Mouse (Mus musculus) B cell, adult 2 months (primary cell): ENCODE results near the gene Apoc3.

Experiments
- DNase-seq, 2 experiments: peaks; one replicate each; pipeline ENCODE4 v3.0.0; 2022

Apoc3 gene

DNA sequence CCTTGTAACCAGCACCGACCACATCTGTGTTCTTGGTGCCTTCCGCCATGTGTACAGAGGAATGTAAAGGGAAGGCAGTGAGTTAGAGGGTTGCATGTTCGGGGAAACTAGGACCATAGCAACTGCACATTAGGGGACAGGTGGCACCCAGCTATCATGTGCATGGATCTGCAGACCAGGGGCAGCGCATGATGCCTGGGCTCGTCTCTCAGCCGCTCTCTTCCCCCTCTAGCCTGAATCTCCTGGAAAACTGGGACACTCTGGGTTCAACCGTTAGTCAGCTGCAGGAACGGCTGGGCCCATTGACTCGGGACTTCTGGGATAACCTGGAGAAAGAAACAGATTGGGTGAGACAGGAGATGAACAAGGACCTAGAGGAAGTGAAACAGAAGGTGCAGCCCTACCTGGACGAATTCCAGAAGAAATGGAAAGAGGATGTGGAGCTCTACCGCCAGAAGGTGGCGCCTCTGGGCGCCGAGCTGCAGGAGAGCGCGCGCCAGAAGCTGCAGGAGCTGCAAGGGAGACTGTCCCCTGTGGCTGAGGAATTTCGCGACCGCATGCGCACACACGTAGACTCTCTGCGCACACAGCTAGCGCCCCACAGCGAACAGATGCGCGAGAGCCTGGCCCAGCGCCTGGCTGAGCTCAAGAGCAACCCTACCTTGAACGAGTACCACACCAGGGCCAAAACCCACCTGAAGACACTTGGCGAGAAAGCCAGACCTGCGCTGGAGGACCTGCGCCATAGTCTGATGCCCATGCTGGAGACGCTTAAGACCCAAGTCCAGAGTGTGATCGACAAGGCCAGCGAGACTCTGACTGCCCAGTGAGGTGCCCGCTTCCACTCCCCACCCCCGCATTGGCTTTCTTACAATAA is 5.6 kb downstream of the Apoc3 start:
- DNase-seq: peak; percentile 40

DNA sequence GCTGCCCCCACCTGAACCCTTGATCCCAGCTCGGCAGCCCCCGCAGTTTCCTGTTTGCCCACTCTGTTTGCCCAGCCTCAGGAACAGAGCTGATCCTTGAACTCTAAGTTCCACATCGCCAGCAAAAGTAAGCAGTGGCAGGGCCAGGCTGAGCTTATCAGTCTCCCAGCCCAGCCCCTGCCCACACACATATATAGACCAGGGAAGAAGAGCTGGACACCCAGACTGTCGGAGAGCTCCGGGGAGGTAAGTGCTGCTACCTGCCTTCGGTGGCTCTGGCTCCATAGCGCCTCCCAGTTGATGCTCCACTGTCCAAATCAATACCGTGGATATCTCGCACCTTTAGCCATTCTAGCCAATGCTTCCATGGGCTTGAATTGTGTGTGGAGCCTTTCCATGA is 6.9 kb downstream of the Apoc3 start, which contains the start of gene Apoa1:
TSS of gene Apoa1 (plus strand) at position 90 of the 400 bp plus-strand sequence.
- no peak for DNase-seq

DNA sequence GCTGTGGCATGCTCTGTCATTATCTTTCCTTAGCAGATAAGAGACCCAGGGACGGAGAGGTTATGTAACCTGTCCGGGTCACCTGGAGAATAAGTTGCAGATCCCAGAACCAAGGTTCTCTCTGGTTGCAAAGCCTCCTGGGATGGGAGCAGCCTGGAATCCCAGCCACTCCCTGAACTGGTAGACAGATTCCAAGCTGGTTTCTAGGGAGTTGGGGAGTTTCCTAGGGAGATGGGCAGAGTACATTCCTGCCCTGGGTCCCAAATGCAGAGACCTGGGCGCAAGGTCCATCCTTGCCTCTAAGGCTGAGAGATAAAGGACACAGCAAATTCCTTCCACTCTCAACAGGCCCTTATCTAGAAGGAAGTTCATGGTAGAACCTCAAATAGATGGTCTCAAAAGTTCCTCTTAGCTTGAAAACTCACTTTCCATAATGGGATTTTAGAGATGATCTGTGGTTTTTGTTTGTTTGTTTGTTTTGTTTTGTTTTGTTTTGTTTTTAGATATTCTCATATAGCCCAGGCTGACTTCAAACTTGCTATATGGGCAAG is 8.3 kb downstream of the Apoc3 start:
- no peak for DNase-seq

DNA sequence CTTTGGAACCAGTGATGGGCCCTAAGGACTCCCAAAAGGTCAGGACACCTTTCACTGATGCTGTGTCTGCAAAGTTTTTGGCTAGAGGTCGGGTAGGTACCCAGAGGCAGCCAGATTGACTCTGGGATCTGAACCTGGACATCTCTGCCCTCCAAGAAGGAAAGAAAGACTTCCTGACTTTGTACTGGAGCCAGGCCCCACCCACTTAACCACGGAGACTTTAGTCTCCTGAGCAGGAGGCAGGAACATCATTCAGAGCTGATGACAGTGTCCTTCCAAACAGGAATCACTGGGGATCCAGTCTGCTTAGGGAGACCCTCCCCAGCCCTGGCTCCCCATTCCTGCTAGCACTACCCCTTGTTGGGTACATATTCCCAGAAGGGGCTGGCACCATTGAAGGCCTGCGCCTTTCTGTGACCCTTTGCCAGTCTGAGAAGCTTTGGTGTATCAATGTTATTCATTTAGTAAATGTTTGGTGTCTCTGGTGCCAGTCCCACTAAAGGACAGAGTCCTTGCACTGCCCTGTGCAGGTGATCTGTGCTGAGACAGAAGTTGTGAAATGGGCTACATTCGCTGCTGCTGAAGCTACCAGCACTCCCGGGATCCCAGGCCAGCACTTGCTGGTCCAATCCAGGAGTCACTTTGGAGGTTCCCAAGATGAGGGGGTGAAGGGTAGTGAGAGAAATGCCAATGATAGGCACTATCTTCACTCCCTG is 10.3 kb downstream of the Apoc3 start:
- DNase-seq: no peak

DNA sequence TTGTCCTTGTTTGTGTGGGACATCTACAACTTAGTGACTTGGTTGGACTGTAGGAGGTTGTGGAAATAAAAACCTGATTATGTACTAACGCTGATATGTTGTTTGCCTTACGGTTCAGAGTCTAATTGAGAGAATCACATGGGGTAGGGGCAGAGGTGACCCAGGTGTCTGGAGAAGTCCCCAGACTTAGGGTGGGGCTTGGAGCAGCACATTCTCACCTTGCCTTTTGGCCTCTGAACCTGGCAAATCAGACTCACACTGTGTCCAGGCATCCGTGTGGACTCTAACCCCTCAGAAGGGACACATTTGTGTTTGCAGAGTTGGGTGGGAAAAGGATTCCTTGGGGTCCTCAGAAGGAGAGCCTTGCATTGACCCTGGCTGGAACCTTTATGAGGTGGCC is 11.3 kb downstream of the Apoc3 start:
- DNase-seq: no peak

DNA sequence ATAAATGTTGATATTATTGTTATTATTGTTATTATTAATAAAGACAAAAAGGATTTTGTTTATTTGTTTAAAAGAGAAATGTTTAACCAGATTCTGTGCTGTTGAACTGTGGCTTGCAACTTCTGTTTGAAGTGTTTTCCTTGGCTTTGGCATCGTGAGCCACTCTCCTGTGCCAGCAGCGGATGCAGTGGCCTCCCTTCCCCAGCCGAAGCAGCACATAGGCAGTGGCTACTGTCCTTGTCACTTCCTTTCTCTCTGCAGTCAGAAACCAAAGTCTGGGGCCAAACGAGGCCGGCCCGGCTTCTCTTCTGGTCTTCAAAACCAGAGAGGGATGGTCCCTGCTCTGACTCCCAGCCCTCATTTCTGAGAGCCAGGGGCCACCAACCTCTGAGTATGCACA is 12.3 kb downstream of the Apoc3 start:
- DNase-seq: no peak

DNA sequence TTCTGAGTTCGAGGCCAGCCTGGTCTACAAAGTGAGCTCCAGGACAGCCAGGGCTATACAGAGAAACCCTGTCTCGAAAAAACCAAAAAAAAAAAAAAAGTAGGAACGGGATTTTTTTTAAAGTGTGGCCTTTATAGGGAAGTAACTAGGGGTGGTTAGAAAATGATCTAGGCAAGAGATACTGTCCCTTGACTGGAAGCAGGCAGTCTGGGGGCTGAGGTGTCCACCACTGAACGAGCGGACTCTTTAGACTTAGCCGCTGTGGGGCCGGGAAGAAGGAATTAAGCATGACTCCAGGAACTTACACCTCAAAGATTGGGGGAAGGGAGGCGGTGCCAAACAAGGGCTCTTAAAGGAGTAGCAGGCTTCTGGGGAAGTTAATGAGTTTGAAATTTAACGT is 17.3 kb downstream of the Apoc3 start:
- no peak for DNase-seq

DNA sequence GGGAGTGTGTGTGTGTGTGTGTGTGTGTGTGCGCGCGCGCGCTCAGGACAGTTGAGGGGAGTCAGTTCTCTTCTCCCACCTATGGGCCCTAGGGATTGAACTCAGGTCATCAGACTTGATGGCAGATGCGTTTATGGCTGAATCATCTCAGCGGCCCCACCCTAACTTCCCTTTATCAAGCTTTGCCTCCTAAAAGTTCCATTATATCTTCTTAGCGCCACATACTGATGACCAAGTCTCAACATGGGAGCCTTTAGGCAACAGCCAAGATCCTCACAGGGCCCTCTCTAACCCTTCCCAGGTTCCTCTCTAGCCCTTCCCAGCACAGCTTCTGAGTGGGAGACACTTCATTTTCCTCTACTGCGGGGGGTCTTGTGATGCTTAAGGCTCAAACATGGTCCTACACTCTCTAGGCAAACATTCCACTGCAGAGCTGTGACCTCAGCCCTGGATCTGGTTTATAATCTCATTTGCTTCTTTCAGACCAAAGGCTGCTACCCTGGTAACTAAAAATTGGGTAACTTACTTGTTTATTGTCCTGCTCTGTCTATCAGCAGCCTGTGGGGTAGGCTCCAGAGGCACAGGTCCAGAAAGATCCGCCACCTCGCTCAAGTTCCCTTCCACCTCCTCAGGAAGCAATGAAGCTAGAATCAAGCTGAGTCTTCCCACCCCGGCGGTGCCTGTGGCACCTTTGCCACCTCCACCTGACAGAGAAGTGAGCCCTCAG is 18.5 kb downstream of the Apoc3 start:
- DNase-seq: no peak

DNA sequence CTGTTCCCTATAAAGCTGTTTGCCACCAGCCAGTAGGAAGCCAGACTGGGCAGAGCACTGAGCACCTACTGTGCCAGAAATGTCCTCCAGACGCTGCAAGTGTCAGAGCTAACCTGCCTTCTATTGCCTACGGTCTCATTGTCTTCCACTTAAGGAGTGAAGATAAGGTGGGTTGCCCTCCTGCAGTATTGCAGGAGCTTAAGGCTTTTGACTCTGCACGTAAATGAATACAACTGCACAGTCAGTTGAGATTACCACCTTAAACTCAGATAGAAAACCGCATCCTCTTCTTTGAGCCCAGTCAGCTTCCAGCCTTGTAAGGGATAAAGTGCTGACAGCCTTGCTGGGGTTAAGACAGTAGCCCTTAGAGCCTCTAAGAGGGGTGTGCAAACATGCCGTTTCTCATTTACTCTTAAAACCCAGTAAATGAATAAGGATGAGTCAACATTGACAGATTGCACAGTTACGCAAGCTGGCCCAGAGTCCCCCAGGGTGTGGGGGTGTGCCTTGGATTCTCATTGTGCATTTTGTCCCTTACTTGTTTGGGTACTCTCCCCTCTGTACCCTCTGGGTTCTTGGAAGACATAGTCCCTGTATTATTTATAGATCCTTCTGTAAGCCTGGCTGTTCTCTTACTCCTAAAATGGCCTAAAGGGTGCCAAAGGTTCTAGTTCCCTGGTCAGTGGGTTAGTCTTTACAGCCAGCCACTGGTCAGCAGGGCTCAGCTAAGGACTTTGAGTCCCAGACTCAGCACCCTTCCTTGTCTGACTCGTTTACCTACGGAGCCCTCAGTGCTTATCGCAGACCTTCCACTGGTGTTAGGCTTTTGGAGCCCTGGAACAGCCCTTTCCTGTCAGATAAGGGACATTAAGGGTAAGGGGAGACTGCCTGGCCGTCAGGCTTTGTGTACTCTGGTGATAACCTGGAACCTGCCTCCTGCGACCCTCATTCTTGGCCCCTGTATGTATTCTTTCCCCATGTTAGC is 19.8 kb downstream of the Apoc3 start:
- no peak for DNase-seq

DNA sequence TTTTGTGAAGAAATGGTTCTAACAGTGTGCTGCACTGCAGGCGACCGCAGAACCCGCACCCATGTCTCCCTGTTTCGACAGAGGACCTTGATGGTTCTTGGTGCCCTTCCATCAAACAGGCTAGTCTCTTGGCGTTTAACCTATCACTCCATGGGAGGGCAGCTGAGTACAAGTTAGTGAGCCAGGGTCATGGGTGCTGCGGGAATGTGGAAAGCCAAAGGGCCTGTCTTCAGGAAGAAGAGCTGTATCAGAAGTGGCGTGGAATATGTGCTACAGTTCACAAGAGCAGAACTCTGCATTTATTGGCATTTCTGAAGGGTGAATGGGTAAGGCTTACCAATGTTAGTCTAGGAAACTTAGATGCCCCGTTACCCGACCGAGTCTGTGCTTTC is 20.5 kb downstream of the Apoc3 start:
- DNase-seq: no peak

DNA sequence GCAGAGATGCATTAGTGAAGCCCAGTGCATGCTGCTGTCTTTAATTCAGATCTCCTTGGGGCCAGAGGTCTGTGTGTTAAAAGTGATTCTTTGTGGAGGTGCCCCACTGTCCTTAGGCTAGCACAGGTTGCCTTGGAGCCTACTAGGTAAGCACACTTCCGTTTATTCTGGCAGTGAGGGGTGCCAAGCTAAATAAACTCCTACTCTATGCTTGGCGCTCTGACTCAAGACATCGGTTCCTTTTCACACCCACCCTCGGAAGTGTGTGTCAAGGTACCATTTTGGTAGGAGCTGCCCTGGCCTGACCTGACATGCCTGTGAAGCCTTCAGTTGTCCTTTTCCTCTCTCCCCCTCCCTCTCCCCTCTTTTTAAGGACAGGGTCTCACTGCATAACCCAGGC is 21.2 kb downstream of the Apoc3 start:
- DNase-seq: no peak

DNA sequence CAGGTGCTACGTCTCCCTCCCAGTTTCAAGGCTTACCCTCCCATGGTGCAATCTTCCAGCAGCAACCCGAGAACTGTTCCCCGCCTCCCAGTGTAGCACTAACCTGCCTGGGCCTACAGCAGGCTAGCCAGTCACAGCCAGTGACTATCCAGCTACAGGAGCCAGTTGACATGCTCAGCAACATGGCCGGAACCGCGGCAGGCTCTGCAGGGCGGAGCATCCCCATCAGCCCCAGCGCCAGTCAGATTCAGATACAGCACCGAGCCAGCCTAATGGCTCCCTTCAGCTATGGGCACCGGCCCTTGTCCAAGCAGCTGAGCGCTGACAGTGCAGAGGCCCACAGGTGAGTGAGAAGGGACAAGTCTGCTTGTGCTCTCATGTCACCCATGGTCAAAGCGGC is 25.0 kb downstream of the Apoc3 start:
- no peak for DNase-seq

DNA sequence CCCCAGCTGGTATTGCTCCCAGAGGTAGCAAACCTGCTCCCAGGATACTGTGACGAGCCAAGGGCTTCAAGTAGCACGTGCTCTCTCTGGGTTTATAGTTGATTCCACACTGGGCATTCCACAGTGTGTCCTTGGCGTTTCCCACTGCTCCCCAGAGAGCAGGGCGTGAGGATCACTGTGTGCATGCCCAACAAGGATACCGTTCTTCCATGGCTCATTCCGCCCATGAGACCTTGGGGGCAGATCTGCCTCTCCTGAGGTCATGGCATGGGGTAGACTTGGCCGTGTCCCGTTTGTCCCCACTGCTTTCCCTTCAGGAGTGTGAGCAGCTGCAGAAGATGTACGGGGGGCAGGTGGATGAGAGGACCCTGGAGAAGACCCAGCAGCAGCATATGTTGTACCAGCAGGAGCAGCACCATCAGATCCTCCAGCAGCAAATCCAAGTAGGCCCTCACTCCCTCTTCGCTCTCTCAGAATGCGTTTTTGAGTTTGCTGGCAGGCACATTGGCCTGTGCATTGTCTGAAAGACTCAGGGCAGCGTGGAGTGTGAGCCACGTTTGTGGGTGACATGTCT is 26.9 kb downstream of the Apoc3 start:
- no peak for DNase-seq

DNA sequence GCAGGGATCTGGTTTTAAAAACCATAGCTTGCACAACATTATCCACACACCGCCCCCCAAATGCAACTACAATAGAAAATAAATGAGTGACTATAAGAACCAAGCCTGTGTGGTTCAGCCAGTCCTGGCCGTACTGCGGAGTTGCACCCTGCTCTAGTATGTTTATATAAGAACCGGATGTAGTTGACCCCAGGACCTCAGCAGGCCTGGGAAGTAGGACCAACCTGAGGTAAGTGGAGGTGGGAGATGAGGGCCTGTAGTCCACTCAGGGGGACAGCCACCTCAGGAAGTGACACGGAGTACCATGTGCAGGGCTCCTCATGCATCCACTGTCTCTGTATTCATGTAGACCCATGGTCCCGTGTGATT is 28.0 kb downstream of the Apoc3 start:
- DNase-seq: no peak

DNA sequence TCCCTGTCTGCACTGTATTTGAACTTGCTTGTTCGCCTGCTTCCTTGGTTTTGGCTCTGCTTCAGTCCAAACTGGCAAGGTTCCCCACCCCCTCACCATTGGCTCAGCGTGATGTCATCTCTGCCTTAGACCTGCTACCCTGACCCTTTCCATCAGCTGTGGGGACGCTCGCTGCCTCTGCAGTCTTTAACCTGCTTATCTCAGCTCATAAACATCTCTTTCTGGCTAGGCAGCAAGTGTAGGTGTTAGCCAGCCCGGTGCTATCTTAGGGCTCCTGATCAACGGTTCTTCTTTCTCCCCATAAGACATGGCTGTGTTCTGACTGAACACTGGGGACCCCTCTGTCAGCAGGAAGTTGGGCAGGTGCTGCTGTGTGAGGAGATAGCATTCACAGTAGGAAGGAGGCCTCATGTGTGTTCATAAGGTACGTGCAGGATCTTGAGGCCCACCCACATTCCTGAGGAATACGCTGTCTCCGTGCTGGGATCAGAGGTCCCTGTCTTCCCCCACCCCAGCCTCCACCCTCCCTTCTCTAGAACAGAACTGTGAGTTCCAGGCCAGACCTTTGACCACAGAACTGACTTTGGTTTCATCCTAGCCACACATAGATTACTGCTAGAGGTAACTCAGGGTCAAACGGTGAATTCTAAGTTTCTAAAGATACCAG is 28.5 kb downstream of the Apoc3 start:
- no peak for DNase-seq

DNA sequence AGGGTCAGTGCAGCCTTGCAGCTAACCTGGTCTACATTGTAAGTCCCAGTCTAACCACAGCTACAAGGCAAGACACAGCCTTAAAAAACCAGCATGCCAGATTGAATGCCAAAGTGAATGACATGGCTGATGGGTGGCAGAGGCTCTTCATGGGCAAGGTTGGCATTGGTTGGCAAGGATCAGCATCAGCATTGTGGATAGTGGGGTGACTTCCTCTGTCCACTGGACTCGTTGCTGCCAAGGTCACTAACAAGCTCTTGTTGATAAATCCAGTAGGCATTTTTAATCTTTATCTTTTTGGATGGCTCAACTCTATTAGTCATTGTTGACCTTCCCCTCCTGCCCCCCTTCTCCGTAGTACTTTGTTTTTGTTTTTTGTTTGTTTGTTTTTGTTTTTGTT is 35.8 kb downstream of the Apoc3 start:
- DNase-seq: no peak

DNA sequence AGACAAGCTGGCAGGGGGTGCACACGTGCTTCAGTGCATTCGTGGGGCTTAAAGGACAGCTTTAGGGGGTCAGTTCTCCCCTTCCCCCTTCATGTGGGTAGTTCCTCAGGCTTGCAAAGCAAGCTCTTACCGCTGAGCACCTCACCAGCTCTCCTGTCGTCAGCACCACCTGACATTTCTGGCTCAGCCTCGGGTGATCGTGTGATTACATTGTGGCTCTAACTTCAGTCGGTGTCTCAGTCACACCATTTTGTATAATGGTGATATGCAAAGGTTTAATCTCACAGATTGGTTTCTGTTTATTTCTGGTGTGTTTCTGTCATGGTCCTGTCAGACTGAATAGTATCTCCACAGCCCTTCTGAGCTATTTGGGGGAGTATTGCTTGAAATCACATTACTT is 36.5 kb downstream of the Apoc3 start:
- no peak for DNase-seq

DNA sequence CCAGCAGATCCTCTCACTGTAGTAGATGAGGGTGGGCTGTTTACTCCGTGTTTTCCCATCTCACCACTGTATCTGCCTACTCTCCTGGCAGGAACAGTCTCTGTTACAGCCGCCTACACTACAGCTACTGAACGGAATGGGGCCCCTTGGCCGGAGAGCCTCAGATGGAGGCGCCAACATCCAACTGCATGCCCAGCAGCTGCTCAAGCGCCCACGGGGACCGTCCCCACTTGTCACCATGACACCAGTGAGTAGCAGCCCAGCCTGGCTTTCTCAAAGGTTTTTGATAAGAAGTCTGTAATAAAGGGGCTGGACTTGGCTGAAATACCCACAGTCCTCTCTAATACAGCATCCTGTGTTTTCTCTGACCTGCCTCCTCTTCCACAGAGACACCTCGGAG is 37.0 kb downstream of the Apoc3 start:
- no peak for DNase-seq

DNA sequence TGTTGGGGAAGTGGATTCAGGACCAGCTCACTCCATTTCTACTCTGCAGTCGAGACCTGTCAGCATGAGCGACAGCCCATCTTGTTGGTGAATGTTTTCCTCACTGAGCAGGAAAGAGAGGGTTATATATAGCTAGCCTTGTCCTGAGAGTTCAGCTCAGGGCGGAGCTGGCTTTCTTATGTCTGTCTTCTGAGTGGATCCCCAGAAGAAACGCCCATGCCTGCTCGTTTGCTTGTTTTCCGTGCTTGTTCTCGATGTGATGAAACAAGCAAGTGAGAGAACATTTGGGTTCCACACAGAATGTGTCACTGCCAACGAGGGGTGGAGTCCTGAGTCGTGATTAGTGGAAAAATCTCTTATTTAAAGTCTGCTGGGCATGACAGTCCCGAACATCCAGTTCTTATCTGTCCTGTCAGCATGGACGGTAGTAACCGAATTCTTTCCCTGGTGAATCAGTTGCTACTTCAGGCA is 38.7 kb downstream of the Apoc3 start:
- no peak for DNase-seq

DNA sequence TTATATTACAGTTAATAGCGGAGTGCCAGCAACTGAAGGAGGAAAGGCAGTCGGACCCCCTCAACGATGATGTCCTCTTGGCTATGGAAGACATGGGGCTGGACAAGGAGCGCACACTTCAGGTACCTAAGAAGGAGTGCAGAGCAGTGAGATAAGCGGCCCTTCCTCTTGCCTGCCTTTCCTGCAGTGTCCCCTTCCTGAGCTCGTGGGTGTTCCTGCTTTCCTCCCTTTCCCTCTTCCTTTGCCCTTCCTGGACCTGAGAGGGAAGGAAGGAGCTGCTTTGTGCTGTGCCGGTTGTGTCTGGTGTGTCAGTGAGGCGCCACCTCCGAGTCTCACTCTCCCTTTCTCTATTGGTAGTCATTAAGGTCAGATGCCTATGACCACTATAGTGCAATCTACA is 40.6 kb downstream of the Apoc3 start:
- no peak for DNase-seq

DNA sequence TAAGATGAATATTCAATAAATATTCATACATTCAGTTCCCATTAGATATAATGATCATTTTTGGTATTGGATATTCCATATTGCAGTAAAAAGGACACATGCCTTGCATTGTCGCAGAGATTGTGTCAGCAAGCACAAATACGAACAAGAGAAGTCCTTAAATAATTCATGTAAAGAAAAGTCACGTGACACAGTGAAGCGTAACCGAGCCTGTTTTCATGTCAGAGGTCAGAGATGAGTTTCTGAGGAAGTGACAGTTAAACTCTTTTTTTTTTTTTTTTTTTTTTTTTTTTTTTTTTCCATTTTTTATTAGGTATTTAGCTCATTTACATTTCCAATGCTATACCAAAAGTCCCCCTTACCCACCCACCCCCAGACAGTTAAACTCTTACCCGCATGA is 42.8 kb downstream of the Apoc3 start:
- DNase-seq: peak; percentile 18
